Mouse (Mus musculus): ENCODE measurements around the gene Nup153.

Gene Nup153

GRCm38 (mm10) chr13:46728411-46728810 lies 671 bp upstream of the Nup153 start:
- in situ Hi-C loops (cut with MboI, MseI) = no loop called here

GRCm38 (mm10) chr13:46727038-46727836 lies 503 bp downstream of the Nup153 start:
- in situ Hi-C loops (cut with MboI, MseI) = no loop called here

GRCm38 (mm10) chr13:46726288-46727037 lies 1.3 kb downstream of the Nup153 start:
- in situ Hi-C loops (cut with MboI, MseI) = no loop called here

- in situ Hi-C loops (cut with MboI, MseI) = no loop called here
These were observed 2.5 kb downstream of the Nup153 start for GRCm38 (mm10) chr13:46725227-46725626.

- in situ Hi-C loops (cut with MboI, MseI) = no loop called here
These were observed 3.4 kb downstream of the Nup153 start for GRCm38 (mm10) chr13:46724371-46724770.

- in situ Hi-C loops (cut with MboI, MseI) = no loop called here
These were observed 6.7 kb downstream of the Nup153 start for GRCm38 (mm10) chr13:46721009-46721408.

- in situ Hi-C loops (cut with MboI, MseI) = loop anchor here (5.0 kb wide), 1 partner anchor 37 kb away; no protein-coding TSS in a partner anchor
These were observed 8.8 kb downstream of the Nup153 start for GRCm38 (mm10) chr13:46718893-46719400.

- in situ Hi-C loops (cut with MboI, MseI) = loop anchor here (5.0 kb wide), 1 partner anchor 34 kb away; no protein-coding TSS in a partner anchor
These were observed 11.6 kb downstream of the Nup153 start for GRCm38 (mm10) chr13:46715976-46716639.

GRCm38 (mm10) chr13:46713486-46713885 lies 14.3 kb downstream of the Nup153 start:
- in situ Hi-C loops (cut with MboI, MseI) = no loop called here

GRCm38 (mm10) chr13:46703138-46703537 lies 24.6 kb downstream of the Nup153 start:
- in situ Hi-C loops (cut with MboI, MseI) = no loop called here

- in situ Hi-C loops (cut with MboI, MseI) = no loop called here
These were observed 26.3 kb downstream of the Nup153 start for GRCm38 (mm10) chr13:46701486-46701885.

- in situ Hi-C loops (cut with MboI, MseI) = no loop called here
These were observed 28.4 kb downstream of the Nup153 start for GRCm38 (mm10) chr13:46699372-46699771.

GRCm38 (mm10) chr13:46696788-46697187 lies 31.0 kb downstream of the Nup153 start:
- in situ Hi-C loops (cut with MboI, MseI) = no loop called here

GRCm38 (mm10) chr13:46695932-46696331 lies 31.8 kb downstream of the Nup153 start:
- in situ Hi-C loops (cut with MboI, MseI) = no loop called here

GRCm38 (mm10) chr13:46695296-46695908 lies 32.3 kb downstream of the Nup153 start:
- in situ Hi-C loops (cut with MboI, MseI) = no loop called here

- in situ Hi-C loops (cut with MboI, MseI) = no loop called here
These were observed 37.0 kb downstream of the Nup153 start for GRCm38 (mm10) chr13:46690559-46691241.

- in situ Hi-C loops (cut with MboI, MseI) = loop anchor here (5.0 kb wide), 1 partner anchor 34 kb away; no protein-coding TSS in a partner anchor
These were observed 44.4 kb downstream of the Nup153 start for GRCm38 (mm10) chr13:46683370-46683769.

GRCm38 (mm10) chr13:46682921-46683320 lies 44.8 kb downstream of the Nup153 start:
- in situ Hi-C loops (cut with MboI, MseI) = loop anchor here (5.0 kb wide), 1 partner anchor 34 kb away; no protein-coding TSS in a partner anchor

GRCm38 (mm10) chr13:46677721-46678120 lies 50.0 kb downstream of the Nup153 start:
- in situ Hi-C loops (cut with MboI, MseI) = loop anchor here (5.0 kb wide), 1 partner anchor 355 kb away; no protein-coding TSS in a partner anchor

GRCm38 (mm10) chr13:46674601-46675000 lies 53.1 kb downstream of the Nup153 start:
- in situ Hi-C loops (cut with MboI, MseI) = no loop called here

GRCm38 (mm10) chr13:46670514-46670913 lies 57.2 kb downstream of the Nup153 start:
- in situ Hi-C loops (cut with MboI, MseI) = no loop called here

Data from T-helper 1 cell (primary cell).